Mouse (Mus musculus) right cerebral cortex, postnatal 25 days (tissue): ENCODE data around the gene Mpzl3.

Source experiments
- DNase-seq: peaks from one replicate; pipeline ENCODE4 v3.0.0; 2022

The Mpzl3 gene

DNA sequence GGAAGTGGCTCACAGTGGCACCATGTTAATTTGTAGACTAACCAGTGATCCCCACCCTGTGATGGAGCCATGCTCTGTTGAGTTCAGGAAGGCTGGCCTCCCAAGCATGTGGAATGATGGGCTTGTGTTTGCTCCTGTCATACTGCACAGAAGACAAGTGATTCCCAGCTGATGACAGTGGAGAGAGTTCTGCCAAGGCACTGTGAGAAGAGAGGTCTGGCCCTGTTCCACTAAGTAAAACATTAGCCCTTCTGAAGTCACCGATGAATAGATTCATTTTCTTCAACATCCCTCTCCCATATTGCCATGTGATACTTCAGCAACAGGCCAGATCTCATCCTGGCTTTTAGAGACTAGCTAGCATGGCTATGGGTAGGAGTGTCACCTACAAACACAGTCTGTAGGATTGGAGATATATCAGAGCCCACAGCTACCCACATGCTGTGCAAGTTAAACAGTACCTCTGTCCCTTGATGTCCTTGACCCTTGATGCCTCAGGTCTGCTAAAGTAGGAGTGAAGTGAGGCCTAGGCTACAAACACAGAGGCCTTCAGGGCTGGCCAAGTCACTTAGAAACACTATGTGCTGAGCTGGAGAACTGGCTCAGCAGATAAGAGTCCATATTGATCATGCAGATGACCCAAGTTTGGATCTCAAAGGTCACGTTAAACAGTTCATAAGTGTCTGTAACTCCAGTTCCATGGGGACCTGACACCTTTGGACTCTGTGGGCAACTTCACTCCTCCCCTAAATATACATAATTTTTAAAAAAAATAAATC is 50.8 kb downstream of the Mpzl3 start:
- DNase-seq, result no peak

DNA sequence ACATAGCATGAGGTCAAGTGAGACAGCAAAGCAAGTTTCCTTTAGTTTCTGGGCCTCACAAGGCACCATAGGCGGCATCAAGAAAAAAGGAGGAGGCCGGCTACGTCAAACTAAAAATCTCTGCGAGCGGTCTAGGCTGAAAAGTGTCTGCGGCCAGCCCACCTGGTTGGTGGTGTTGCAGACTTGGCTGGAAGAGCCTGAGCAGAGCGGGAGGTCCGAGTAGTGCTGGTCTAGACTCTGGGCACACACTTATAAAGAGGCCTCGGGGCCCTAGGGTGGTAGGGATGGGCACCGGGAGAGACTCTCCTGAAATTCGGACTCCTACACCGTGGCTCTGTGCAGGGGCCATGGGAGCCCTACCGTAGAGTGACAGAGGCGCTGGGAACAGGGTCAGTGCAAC is 60.7 kb downstream of the Mpzl3 start:
- DNase-seq, result peak; percentile 72

DNA sequence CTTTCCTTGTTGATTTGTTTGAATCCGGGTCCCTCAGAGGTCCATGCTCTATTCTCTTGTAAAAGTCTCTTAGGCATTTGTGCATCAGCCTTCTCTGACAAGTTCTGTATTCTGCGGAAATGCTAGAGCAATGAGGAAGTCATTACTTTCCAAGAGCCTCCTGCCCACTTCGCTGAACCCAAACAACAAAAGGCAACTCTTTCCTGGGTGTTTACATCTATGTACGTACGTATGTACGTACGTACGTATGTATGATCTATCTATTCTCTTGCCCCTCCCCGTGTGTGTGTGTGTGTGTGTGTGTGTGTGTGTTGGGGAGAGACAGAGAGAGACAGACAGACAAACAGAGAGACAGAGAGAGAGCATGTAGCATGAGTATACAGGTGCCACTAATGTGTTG is 61.8 kb downstream of the Mpzl3 start:
- no peak for DNase-seq

DNA sequence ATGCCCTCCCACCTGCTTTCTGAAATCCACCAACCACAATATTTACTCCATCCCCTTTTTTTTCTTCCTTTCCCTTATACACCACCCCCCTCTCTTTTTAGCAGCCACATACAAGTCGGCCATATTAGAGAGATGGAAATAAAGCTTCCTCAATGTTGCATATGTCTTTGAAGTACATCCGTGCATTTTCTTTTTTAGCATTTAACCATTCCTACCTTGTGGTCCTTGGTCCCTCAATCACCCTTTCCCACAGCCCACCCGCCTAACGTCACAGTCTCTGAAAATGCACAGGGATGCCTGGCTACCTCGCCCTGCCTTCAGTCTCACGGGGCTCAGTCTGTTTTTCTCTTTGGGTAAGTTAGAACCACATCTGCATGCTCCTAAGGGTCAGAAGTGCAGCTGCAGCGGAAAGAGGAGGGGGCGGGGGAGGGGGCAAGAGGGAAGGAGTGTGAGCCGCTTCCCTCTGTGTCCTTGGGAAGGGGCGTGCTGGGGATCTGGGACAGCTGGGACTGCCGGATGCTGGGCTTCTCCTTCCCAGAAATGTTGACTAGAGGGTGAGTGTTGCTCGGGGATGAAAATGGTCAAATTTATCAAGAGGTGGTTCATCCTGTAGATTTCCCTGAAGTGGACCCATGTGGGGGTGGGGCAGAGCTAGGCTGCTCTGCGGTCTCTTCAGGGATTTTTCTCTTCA is 62.9 kb downstream of the Mpzl3 start, which contains the start of gene Scn2b:
Gene Scn2b (plus strand): TSS at position 42 of the 691 bp plus-strand sequence.
- peak; percentile 37 for DNase-seq

DNA sequence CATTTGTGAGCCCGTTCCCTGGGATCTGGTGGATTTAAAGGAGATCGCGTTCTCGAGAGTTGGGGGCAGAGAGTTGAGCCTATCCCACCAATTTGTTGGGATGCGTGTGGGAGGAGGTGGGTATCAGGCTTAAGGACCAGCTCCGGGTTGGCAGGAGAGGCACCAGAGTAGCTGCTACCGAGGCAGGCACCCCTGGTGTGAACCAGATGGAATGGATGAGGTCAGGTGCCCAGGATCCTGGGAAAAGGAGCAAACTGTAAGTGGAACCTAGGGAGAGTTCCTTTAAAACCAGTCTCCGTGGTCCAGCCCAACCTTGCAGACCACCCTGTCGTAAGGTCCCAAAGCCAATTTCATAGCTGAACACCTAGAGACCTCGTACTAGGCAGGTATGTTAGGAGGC is 63.6 kb downstream of the Mpzl3 start:
- no peak for DNase-seq

DNA sequence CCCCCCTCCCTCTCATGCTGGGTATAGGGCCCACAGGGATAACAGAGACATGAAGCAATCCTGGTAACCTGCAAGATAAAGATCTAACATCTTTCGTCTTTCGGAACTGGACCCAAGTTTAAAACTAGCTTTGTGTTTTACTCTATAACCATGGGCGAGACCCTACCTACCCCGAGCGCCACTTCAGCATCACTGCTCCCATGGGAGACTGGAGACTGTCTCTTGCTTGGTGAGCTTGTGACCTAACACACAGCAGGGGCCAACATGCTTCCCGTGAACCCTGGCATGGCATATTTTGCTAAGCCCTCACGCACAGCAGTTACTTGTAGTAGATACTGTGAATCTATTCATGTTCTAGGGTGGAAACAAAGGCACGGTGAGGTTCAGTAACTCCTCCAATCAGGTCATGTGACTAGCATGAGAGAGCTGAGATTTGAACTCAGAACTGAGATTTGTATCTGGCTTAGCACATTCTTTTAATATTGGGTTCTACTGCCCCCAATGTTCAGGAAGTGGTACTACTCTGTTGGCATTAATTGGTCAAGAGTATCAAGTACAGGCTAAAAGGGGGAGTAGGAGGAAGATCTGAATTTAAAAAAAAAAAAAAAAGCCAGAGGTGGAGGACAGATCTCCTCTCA is 64.4 kb downstream of the Mpzl3 start:
- DNase-seq, result no peak

DNA sequence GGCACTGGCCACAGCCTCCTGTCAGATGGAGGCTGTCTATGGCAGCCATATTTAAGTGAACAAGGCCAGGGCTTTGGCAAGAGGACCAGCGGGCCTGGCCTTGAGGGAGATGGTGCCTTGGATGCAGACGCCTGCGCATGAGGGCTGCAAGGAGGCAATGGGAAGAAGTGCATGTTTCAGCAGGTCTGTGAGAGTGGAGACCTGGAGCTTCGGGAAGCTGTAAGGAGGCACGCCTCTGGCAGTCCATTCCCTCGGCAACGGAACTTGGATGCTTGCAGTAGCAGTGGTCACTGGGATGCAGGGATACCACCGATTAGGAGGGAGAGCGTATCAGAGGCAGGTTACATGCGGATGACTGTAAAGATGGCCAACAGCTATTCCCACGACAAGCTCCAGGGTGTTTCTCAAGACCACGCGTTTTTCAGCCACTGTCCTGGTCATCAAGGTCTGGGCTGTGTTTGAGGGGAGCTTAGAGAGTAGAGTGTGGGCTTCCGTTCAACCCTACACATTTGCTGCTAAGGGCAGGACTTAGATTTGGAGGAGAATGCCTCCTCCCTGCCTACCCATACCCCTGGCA is 65.1 kb downstream of the Mpzl3 start:
- DNase-seq, result no peak

DNA sequence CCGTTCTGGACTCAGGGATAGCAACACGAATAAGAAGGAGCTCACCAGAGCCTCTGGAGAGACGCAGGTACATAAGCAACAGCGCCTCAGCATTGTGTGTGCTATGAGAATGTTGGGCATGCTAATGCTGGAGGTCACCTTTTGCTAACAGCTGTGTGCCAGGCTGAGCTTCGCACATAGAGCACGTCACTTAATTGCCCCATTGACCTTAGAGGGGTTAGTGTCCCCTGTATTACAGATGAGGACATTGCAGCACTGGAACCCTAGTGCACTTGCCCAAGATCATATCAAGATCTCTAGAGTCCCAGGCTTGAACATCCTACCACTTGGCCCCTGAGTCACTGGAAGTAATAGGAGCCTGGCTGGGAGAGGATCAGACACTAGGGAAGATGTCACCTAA is 65.6 kb downstream of the Mpzl3 start:
- DNase-seq, result no peak

DNA sequence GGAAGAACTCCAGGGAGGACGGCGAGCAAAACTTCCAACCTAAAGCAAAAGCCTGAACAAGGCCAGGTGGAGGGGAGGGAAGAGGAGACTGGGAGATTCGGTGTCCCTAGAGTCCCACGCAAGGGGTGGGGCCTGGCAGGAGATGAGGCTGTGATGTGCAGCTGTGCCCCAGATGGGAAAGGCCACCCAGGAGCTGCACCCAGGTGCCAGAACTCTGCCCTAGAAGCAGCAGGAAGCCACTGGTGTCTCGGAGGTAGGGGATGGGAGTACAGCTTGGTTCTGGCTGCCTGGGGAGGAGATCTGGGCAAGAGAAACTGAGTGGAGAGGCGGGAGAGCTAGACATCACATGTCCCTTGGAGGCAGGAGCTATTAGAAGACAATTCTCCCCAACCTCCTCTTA is 66.0 kb downstream of the Mpzl3 start:
- peak; percentile 20 for DNase-seq

DNA sequence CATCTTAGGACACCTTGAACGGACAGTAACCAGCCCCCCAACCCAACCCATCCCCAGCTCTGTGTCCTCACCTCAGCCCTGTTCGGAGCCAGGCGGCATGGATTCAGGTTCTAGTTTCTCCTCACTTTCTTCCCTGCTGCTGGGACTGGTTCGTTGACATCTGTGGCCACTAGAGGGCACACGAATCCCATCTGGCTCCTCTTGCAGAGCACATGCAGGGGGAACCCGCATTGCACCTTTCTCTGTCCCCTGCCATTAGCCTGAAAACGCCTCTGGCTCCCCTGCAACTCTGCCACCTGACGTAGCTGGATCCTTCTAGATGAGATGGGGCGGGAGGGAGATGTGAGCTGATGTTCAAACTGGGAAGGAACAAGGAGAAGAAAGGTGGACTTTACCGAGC is 66.8 kb downstream of the Mpzl3 start:
- peak; percentile 74 for DNase-seq

DNA sequence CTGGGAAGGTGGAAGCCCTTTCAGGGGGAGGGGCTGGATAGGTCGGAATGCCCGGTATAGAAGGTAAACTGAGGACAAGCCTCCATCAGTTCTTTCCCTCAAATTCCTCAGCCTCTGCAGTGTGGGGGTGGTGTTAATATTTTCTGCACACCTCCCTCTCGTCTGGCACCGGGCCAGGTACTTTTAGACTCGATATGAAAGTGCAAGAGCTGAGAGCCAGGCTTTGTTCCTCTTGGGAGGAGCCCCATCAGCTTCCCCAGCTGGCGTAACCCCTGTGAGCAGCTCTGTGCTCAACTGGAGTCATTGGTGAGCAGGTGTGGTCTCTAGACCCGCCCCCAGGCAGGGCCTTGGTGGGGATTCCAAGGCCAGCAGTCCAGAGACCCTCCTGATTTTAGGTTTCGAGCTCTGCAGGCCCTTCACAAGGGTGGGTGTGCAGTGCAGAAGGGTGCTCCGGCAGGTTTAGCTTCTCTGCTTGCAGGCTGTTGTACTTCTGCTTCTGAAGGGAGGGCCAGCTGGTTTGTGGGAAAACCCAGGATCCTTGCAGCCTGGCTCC is 67.3 kb downstream of the Mpzl3 start:
- peak; percentile 68 for DNase-seq

DNA sequence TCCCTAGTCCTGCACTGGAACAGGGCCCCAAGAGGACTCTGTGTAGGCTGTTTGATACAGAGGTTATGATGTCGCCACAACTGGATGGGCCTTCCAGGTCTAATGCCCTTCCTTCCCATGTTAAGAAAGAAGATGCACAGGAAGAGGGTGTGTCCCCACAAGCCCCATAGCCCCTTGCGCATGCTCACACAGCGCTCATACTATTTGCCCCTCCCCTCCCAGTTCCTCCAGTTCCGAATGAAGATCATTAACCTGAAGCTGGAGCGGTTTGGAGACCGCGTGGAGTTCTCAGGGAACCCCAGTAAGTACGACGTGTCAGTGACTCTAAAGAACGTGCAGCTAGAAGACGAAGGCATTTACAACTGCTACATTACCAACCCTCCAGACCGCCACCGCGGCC is 70.2 kb downstream of the Mpzl3 start:
- DNase-seq, result no peak

DNA sequence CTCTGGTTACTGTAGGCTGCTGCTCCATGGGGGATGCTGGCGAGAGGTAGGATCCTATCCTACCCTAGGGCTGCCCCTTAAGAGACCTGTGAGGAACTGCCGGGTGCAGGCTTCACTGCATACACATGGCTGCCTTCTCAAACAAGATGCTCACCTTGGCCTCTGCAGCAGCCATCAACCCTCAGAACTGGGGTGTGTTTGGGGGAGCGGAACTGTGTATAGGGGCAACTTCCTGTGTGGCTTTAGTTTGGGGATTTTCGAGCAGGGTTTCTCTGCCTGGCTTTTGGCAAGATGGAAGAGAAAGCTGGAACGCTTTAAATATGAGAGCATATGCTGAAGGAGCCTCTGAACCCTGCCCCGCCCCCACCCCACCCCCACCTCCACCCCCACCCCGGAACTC is 72.0 kb downstream of the Mpzl3 start:
- DNase-seq, result no peak
